ENCODE assay signal across 10 mouse cellular contexts in genomic region chr15:83277451-83277850, GRCm38 (mm10). TPM values are rescaled to one million over a fixed set of nuclear protein-coding genes. Genes with fewer than 3 reads are reported as not detected.
DNase-seq lines count a peak whose midpoint lies in the region.
"Had no signal": no experiment of that assay in that cellular context is flagged by ENCODE, and none has a peak within 500 bp of the region (broad histone marks: within the 10 kb centered on the region; RNA-seq: fewer than 3 reads in every experiment).

No protein-coding gene starts in this region.

- peak; percentile 40 for DNase-seq in layer of hippocampus, adult 9-11 months
- no peak for DNase-seq in layer of hippocampus, postnatal 10 days (ENCODE audit: low spot score in 2 of 2)
- peak; percentile 68 for DNase-seq in cerebellum, adult 9-11 months
- DNase-seq in left cerebral cortex, postnatal 25 days (ENCODE audit: low spot score in 2 of 2): peak; percentile 26 to 86
- DNase-seq in telencephalon, adult 2 months (ENCODE audit: low read depth, low spot score): peak; percentile 63
- no peak for DNase-seq in ovary, postnatal 36 days (ENCODE audit: low spot score)
- no peak for DNase-seq in lung, postnatal 25 days (ENCODE audit: low spot score)
- no peak for DNase-seq in embryo, embryonic 10 days (ENCODE audit: low spot score)
- DNase-seq: kidney, postnatal 4 days; thymus, postnatal 25 days had no signal

- intact Hi-C loops in left cerebral cortex, postnatal 25 days (cut with DNase I): no loop called here

RNA-seq across cellular contexts. Expression of gene A4galt, which starts 25.9 kb away (rescaled TPM):
- total RNA-seq in layer of hippocampus, postnatal 10 days (2021): 1 to 10 TPM; 3.0 to 5.0 TPM
- 1 to 10 TPM; 3.5 to 5.2 TPM for total RNA-seq in left cerebral cortex, postnatal 25 days (2021)

Comparison
In these comparisons a context has a peak if more than half of its experiments do, and no peak if none do; other contexts are left out.
1. DNase-seq: peak in layer of hippocampus, adult 9-11 months (single experiment), cerebellum, adult 9-11 months (single experiment), left cerebral cortex, postnatal 25 days (2 of 2) and telencephalon, adult 2 months (single experiment); none in layer of hippocampus, postnatal 10 days (0 of 2), ovary, postnatal 36 days (single experiment), lung, postnatal 25 days (single experiment) and embryo, embryonic 10 days (single experiment).